Mouse (Mus musculus): ENCODE results near the gene Slc35c2.

GRCm38 (mm10) chr2:165256213-165256612, 31.5 kb downstream of the Slc35c2 start:
- TF ChIP-seq CTCF (IDR thresholded peaks at IDR 0.05; ENCODE audit: extremely low read depth, insufficient read depth, low read length) (no peak), POLR2A (IDR thresholded peaks at IDR 0.05; ENCODE audit: extremely low read depth, insufficient read depth, low read length) (no peak)

Measured in cortical plate, adult 2 months (tissue).